Mouse (Mus musculus): ENCODE data around the gene Fam228b.
A peak's percentile ranks its signal among the peaks of the same experiment; 100 is the strongest.
"Not testable (repeated sequence)": the region's sequence is repeated elsewhere in the genome, so short reads cannot be mapped to it uniquely, and the experiment has no call there.

Fam228b gene

GRCm38 (mm10) chr12:4768492-4769332 lies at the start of gene Fam228b, which contains the start of gene Pfn4:
Gene Fam228b (minus strand): TSS chr12:4769267.
Gene Pfn4 (plus strand): TSS chr12:4769022.
- peak; percentile 95 for DNase-seq (ENCODE audit: low spot score in 2 of 2)

GRCm38 (mm10) chr12:4817361-4818101 lies 48.5 kb upstream of the Fam228b start, which contains the start of gene Sf3b6:
Gene Sf3b6 (plus strand): TSS chr12:4817544.
- DNase-seq (ENCODE audit: low spot score in 2 of 2), result peak; percentile 93 to 96

GRCm38 (mm10) chr12:4816680-4817360 lies 47.8 kb upstream of the Fam228b start:
- DNase-seq (ENCODE audit: low spot score in 2 of 2), result no peak

- DNase-seq (ENCODE audit: low spot score in 2 of 2), result no peak
Measured at GRCm38 (mm10) chr12:4813636-4814035, 44.6 kb upstream of the Fam228b start.

GRCm38 (mm10) chr12:4811705-4812104 lies 42.6 kb upstream of the Fam228b start:
- no peak for DNase-seq (ENCODE audit: low spot score in 2 of 2)

- DNase-seq (ENCODE audit: low spot score in 2 of 2), result no peak
Measured at GRCm38 (mm10) chr12:4811036-4811435, 42.0 kb upstream of the Fam228b start.

- DNase-seq (ENCODE audit: low spot score in 2 of 2), result not testable (repeated sequence)
Measured at GRCm38 (mm10) chr12:4797471-4797870, 28.4 kb upstream of the Fam228b start.

- DNase-seq (ENCODE audit: low spot score in 2 of 2), result peak in 1 of 2 experiments; percentile 15
Measured at GRCm38 (mm10) chr12:4793718-4794117, 24.7 kb upstream of the Fam228b start.

GRCm38 (mm10) chr12:4788128-4788527 lies 19.1 kb upstream of the Fam228b start:
- not testable (repeated sequence) for DNase-seq (ENCODE audit: low spot score in 2 of 2)

GRCm38 (mm10) chr12:4784466-4784865 lies 15.4 kb upstream of the Fam228b start:
- no peak for DNase-seq (ENCODE audit: low spot score in 2 of 2)

- no peak for DNase-seq (ENCODE audit: low spot score in 2 of 2)
Measured at GRCm38 (mm10) chr12:4783598-4783997, 14.5 kb upstream of the Fam228b start.

- not testable (repeated sequence) for DNase-seq (ENCODE audit: low spot score in 2 of 2)
Measured at GRCm38 (mm10) chr12:4781725-4782404, 12.8 kb upstream of the Fam228b start.

GRCm38 (mm10) chr12:4781270-4781669 lies 12.2 kb upstream of the Fam228b start:
- DNase-seq (ENCODE audit: low spot score in 2 of 2), result no peak

- no peak for DNase-seq (ENCODE audit: low spot score in 2 of 2)
Measured at GRCm38 (mm10) chr12:4780245-4780644, 11.2 kb upstream of the Fam228b start.

GRCm38 (mm10) chr12:4777734-4778133 lies 8.7 kb upstream of the Fam228b start:
- DNase-seq (ENCODE audit: low spot score in 2 of 2), result no peak

GRCm38 (mm10) chr12:4775588-4775949 lies 6.5 kb upstream of the Fam228b start:
- no peak for DNase-seq (ENCODE audit: low spot score in 2 of 2)

GRCm38 (mm10) chr12:4774895-4775587 lies 6.0 kb upstream of the Fam228b start:
- no peak for DNase-seq (ENCODE audit: low spot score in 2 of 2)

- no peak for DNase-seq (ENCODE audit: low spot score in 2 of 2)
Measured at GRCm38 (mm10) chr12:4769333-4769723, 261 bp upstream of the Fam228b start.

- no peak for DNase-seq (ENCODE audit: low spot score in 2 of 2)
Measured at GRCm38 (mm10) chr12:4757060-4757459, 12.0 kb downstream of the Fam228b start.

- not testable (repeated sequence) for DNase-seq (ENCODE audit: low spot score in 2 of 2)
Measured at GRCm38 (mm10) chr12:4754451-4754850, 14.6 kb downstream of the Fam228b start.

GRCm38 (mm10) chr12:4744486-4744885 lies 24.6 kb downstream of the Fam228b start:
- no peak for DNase-seq (ENCODE audit: low spot score in 2 of 2)

Measured in right cerebral cortex, postnatal 36 days (tissue).